Mouse (Mus musculus): Measurements from ENCODE around the gene Cd40. TPM values are rescaled to one million over a fixed set of nuclear protein-coding genes. Genes with fewer than 3 reads are reported as not detected.

The Cd40 gene
- polyA plus RNA-seq, 1 experiment from 2014 or later = 4.5 TPM

DNA sequence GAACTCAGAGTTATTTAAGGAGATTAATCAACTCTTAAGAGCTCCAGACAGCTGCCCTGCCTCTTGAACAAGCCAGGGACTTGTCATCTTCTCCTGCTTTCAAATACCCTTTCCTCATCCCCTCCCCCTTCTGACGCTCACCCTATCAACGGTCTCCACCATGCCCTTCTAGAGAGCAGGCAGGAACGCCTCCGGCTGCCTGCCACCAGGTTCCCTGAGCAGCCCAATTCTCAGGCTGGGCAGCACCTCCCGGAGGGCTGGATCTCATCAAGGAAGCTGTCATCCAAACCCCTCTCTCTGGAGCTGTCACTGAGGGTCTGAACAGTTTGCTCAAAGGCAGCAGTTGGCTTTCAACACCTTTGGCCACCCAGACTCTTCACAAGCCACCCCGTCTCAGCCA is 45.3 kb downstream of the Cd40 start:
- ATAC-seq (no peak), DNase-seq (no peak)
- H3K36me3 ChIP-seq (replicated peaks; ENCODE audit: insufficient read depth, low read length) = no peaks in the 10 kb centered on the region
- 5% methylated on average over 6 of the region's 6 CpGs for WGBS (ENCODE audit: insufficient replicate concordance)
- H3K4me3 ChIP-seq (ENCODE audit: low read depth, low read length) = no peak overlapping the region
- peaks cover 14% of the 10 kb centered on the region for H3K27me3 ChIP-seq (ENCODE audit: insufficient read depth, low read length)
- no peaks in the 10 kb centered on the region for H3K4me1 ChIP-seq (ENCODE audit: insufficient read depth)
- no peak overlapping the region for H3K4me2 ChIP-seq (ENCODE audit: low read depth, low read length)
- TF ChIP-seq CTCF (IDR thresholded peaks at IDR 0.05; ENCODE audit: low read depth) (no peak), EP300 (IDR thresholded peaks at IDR 0.05; ENCODE audit: low read depth) (no peak)
- H3K27ac ChIP-seq (ENCODE audit: low read depth) = no peak overlapping the region
- H3K9ac ChIP-seq (replicated peaks) = no peak overlapping the region
- H3K9me3 ChIP-seq (ENCODE audit: low read length) = no peaks in the 10 kb centered on the region

DNA sequence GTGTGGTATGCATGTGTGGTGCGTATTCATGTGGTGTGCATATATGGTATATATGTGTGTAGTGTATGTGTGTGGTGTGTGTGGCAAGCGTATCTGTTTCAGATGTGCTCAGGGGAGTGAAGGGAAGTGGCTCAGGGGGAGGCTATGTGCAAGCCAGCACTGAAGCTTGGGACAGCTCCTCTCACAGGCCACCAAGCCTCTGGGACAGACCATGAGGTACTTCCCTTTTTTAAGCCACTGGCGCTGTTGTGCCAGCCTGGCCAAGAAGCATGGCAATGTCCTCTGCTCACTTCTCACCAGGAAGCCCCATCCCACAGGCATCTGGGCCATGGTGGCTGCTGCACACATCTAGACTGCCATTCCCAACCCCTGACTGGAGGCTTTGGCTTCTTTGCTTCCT is 47.5 kb downstream of the Cd40 start:
- peaks cover 15% of the 10 kb centered on the region; the same call in 1 of the 2 replicates for H3K27me3 ChIP-seq (ENCODE audit: insufficient read depth, low read length)
- no peaks in the 10 kb centered on the region for H3K9me3 ChIP-seq (ENCODE audit: low read length)
- H3K4me3 ChIP-seq (ENCODE audit: low read depth, low read length) = no peak overlapping the region
- H3K4me2 ChIP-seq (ENCODE audit: low read depth, low read length) = no peak overlapping the region
- no peak for DNase-seq
- no peak overlapping the region for H3K9ac ChIP-seq (replicated peaks)
- no peak for ATAC-seq
- 42% methylated on average over 3 of the region's 3 CpGs for WGBS (ENCODE audit: insufficient replicate concordance)
- H3K36me3 ChIP-seq (replicated peaks; ENCODE audit: insufficient read depth, low read length) = no peaks in the 10 kb centered on the region
- TF ChIP-seq CTCF (IDR thresholded peaks at IDR 0.05; ENCODE audit: low read depth) (no peak), EP300 (IDR thresholded peaks at IDR 0.05; ENCODE audit: low read depth) (no peak)
- H3K4me1 ChIP-seq (ENCODE audit: insufficient read depth) = no peaks in the 10 kb centered on the region
- no peak overlapping the region for H3K27ac ChIP-seq (ENCODE audit: low read depth)

DNA sequence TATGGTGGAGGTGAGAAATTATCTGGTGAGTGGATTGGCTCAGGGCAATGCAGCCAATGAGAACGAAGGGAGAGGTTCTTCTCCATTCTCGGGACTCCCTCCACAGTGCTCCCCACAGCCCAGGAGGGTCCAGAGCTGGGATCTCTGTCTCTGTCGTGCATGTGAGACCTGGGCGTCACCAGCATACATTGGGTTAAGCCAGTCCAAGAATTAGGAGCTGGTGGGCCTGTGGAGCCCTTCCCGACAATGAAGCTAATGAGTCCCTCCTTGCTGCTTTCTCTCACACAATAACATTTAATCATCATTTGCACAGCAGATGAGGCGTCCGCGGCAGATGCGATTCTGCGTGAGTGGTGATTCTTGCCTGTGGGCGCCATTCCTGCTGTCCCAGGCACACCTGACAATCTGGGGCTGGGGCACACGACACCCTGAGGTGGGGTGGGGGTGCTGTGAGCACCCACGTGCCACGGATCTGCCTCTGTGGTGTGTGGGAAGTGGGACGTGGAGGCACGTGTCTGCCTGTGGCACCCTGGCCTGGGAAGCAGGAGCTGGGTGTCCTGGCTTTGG is 50.2 kb downstream of the Cd40 start:
- 65% methylated on average over 16 of the region's 16 CpGs for WGBS (ENCODE audit: insufficient replicate concordance)

DNA sequence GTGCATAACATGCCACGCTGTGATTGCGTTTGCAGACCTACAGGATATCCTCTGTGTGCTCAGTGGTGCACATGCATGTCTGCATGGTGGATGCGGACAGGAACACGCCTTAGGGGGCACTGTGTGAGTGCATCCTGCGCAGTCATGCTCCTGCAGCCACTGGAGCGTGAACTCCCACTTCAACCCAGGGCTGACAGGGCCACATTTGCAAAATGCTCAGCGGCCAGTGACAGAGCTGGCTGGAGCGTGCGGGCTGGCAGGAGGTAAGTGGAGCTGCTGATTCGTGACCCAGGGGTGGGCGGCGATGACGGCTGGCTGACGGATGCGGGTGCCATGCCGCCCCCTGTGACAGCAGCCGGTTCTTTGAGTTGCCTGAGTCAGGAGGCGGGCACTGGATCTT is 51.2 kb downstream of the Cd40 start:
- Histone ChIP-seq H3K9me3 (ENCODE audit: low read length) (no peaks in the 10 kb centered on the region), H3K27me3 (ENCODE audit: insufficient read depth, low read length) (peaks cover 40% of the 10 kb centered on the region), H3K4me3 (ENCODE audit: low read depth, low read length) (no peak overlapping the region), H3K4me2 (ENCODE audit: low read depth, low read length) (no peak overlapping the region), H3K27ac (ENCODE audit: low read depth) (no peak overlapping the region), H3K36me3 (replicated peaks; ENCODE audit: insufficient read depth, low read length) (no peaks in the 10 kb centered on the region), H3K9ac (replicated peaks) (no peak overlapping the region), H3K4me1 (ENCODE audit: insufficient read depth) (no peaks in the 10 kb centered on the region)
- TF ChIP-seq CTCF (IDR thresholded peaks at IDR 0.05; ENCODE audit: low read depth) (no peak), EP300 (IDR thresholded peaks at IDR 0.05; ENCODE audit: low read depth) (no peak)
- 29% methylated on average over 18 of the region's 18 CpGs for WGBS (ENCODE audit: insufficient replicate concordance)
- ATAC-seq (no peak), DNase-seq (no peak)

More for the DNA sequence above, 50.2 kb downstream of the Cd40 start:
- H3K36me3 ChIP-seq (replicated peaks; ENCODE audit: insufficient read depth, low read length) = no peaks in the 10 kb centered on the region
- no peaks in the 10 kb centered on the region for H3K4me1 ChIP-seq (ENCODE audit: insufficient read depth)
- DNase-seq (no peak), ATAC-seq (no peak)
- TF ChIP-seq CTCF (IDR thresholded peaks at IDR 0.05; ENCODE audit: low read depth) = no peak
- TF ChIP-seq EP300 (IDR thresholded peaks at IDR 0.05; ENCODE audit: low read depth) = no peak
- H3K4me2 ChIP-seq (ENCODE audit: low read depth, low read length) = no peak overlapping the region
- peaks cover 30% of the 10 kb centered on the region for H3K27me3 ChIP-seq (ENCODE audit: insufficient read depth, low read length)
- no peaks in the 10 kb centered on the region for H3K9me3 ChIP-seq (ENCODE audit: low read length)
- no peak overlapping the region for H3K9ac ChIP-seq (replicated peaks)
- H3K27ac ChIP-seq (ENCODE audit: low read depth) = no peak overlapping the region
- no peak overlapping the region for H3K4me3 ChIP-seq (ENCODE audit: low read depth, low read length)

DNA sequence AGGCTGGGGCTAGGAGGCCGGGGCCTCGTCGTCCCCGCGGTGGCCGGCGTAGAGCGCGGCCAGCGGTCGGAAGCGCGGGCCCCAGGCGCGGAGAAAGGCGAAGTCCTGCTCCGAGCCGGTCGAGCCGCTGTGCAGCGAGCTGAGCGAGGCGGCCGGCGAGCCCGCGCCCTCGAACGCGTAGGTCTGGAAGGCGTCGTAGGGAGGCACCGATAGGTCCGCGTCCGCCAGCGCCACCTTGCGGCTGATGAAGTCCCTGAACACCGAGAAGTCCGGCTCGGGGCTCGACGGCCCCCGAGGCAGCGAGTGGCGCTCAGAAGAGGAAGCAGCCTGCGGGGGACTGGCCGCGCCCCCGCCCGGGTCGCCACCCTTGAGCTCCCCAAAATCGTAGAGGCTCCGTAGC is 56.7 kb downstream of the Cd40 start:
- Histone ChIP-seq H3K27me3 (ENCODE audit: insufficient read depth, low read length) (peaks cover 69% of the 10 kb centered on the region), H3K4me1 (ENCODE audit: insufficient read depth) (no peaks in the 10 kb centered on the region), H3K9me3 (ENCODE audit: low read length) (no peaks in the 10 kb centered on the region), H3K27ac (ENCODE audit: low read depth) (no peak overlapping the region), H3K36me3 (replicated peaks; ENCODE audit: insufficient read depth, low read length) (no peaks in the 10 kb centered on the region), H3K4me2 (ENCODE audit: low read depth, low read length) (no peak overlapping the region), H3K9ac (replicated peaks) (no peak overlapping the region), H3K4me3 (ENCODE audit: low read depth, low read length) (no peak overlapping the region)
- DNase-seq (peak; percentile 88), ATAC-seq (peak; percentile 77)
- WGBS (ENCODE audit: insufficient replicate concordance) = 3% methylated on average over 50 of the region's 54 CpGs
- no peak for TF ChIP-seq EP300 (IDR thresholded peaks at IDR 0.05; ENCODE audit: low read depth)
- TF ChIP-seq CTCF (IDR thresholded peaks at IDR 0.05; ENCODE audit: low read depth) = peak; percentile 85

DNA sequence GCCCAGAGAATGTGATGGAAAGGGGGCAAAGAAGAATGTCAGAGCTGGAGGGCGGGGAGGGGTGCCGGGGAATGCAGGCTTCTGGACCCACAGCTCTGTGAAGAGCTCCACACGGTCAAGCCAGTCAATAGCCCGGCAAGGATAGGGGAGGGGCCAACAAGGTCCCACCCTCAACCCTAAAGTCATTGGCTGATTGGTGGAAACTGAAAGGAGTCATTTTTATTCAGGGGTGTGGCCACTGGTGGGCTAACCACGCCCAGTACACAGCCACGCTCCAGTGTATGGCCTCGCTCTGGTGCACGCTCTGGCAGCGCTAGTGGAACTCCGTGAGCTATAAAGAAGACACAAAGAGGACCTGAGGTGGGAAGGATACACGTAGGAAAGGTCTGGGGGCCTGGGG is 58.3 kb downstream of the Cd40 start:
- H3K9me3 ChIP-seq (ENCODE audit: low read length) = no peaks in the 10 kb centered on the region
- H3K4me1 ChIP-seq (ENCODE audit: insufficient read depth) = no peaks in the 10 kb centered on the region
- no peak overlapping the region for H3K4me3 ChIP-seq (ENCODE audit: low read depth, low read length)
- peak; percentile 30 for DNase-seq
- TF ChIP-seq EP300 (IDR thresholded peaks at IDR 0.05; ENCODE audit: low read depth) (no peak), CTCF (IDR thresholded peaks at IDR 0.05; ENCODE audit: low read depth) (no peak)
- no peak overlapping the region for H3K27ac ChIP-seq (ENCODE audit: low read depth)
- 19% methylated on average over 11 of the region's 11 CpGs for WGBS (ENCODE audit: insufficient replicate concordance)
- ATAC-seq = no peak
- H3K4me2 ChIP-seq (ENCODE audit: low read depth, low read length) = no peak overlapping the region
- H3K36me3 ChIP-seq (replicated peaks; ENCODE audit: insufficient read depth, low read length) = no peaks in the 10 kb centered on the region
- peaks cover 66% of the 10 kb centered on the region for H3K27me3 ChIP-seq (ENCODE audit: insufficient read depth, low read length)
- H3K9ac ChIP-seq (replicated peaks) = no peak overlapping the region

DNA sequence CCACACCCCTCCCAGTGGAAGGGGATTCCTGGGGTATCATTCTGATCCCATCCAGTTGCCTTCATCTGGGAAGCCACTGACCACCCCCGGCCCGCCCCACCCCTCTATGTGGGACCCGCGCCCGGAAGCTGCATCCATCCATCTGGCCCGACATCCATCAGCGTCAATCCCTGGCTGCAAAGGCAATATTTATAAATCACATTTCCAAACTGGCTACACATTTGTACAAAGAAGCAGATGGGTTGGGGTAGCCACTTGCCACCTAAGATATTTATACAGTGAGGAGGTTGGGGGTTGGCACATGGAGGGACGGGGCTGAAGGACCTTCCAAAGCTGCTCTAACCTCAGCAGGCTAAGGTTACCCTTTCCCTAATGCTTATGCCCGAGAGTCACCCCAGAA is 65.3 kb downstream of the Cd40 start:
- Histone ChIP-seq H3K9ac (replicated peaks) (no peak overlapping the region), H3K36me3 (replicated peaks; ENCODE audit: insufficient read depth, low read length) (no peaks in the 10 kb centered on the region), H3K9me3 (ENCODE audit: low read length) (no peaks in the 10 kb centered on the region), H3K27ac (ENCODE audit: low read depth) (no peak overlapping the region), H3K27me3 (ENCODE audit: insufficient read depth, low read length) (peaks cover 23% of the 10 kb centered on the region), H3K4me2 (ENCODE audit: low read depth, low read length) (no peak overlapping the region), H3K4me1 (ENCODE audit: insufficient read depth) (no peaks in the 10 kb centered on the region), H3K4me3 (ENCODE audit: low read depth, low read length) (no peak overlapping the region)
- TF ChIP-seq CTCF (IDR thresholded peaks at IDR 0.05; ENCODE audit: low read depth) (no peak), EP300 (IDR thresholded peaks at IDR 0.05; ENCODE audit: low read depth) (no peak)
- no peak for ATAC-seq
- no peak for DNase-seq
- 74% methylated on average over 9 of the region's 9 CpGs for WGBS (ENCODE audit: insufficient replicate concordance)
